Mouse (Mus musculus) layer of hippocampus, postnatal 10 days (tissue): ENCODE results near the gene Gm17267. TPM values are rescaled to one million over a fixed set of nuclear protein-coding genes. Genes with fewer than 3 reads are reported as not detected.
"Not testable (repeated sequence)": the region's sequence is repeated elsewhere in the genome, so short reads cannot be mapped to it uniquely, and the experiment has no call there.

Experiments used
- DNase-seq, 2 experiments: peaks; one replicate each; pipeline ENCODE4 v3.0.0; 2021; ENCODE audit warnings: low spot score in 2 of 2
- long read RNA-seq: library from polyadenylated mRNA; stranded (forward); transcript quantifications from one replicate; pipeline ENCODE4 v2.0.0, GENCODE M21; 2023
- total RNA-seq, 2 experiments: library from RNA; stranded (reverse); gene quantifications; 2 replicates each; pipeline ENCODE4 v1.2.3; 2021

Gene Gm17267
- not detected for total RNA-seq
- long read RNA-seq: 0 reads

DNA sequence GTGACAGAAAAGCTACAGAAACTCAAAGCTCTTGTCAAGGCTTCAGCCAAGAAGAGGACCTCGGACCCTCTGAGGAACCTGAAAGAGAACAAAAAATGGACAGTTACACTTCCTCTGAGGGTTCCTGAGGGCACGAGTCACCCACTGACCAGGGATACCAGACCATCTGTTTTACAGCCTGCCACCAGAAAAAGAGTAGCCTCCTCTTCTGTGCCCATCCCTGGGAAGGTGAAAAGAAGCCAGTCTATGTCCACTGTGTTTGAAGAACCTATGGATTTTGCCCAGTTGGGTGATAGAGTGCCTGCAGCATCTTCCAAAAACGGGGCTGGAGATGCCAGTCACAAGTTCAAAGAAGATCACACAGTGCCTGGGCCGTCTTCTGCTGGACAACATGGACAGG, at the start of gene Gm17267:
Gene Gm17267 (plus strand): TSS at position 301 of the 400 bp plus-strand sequence.
- not testable (repeated sequence) for DNase-seq
